18 mouse cellular contexts compared by ENCODE assay signal in genomic region chr1:55567801-55568360, GRCm38 (mm10).
A peak's percentile ranks its signal among the peaks of the same experiment; 100 is the strongest.
DNase-seq lines count a peak whose midpoint lies in the region; ATAC-seq and TF ChIP-seq lines count a peak whose summit lies in the region.
"Had no signal": no experiment of that assay in that cellular context is flagged by ENCODE, and none has a peak within 500 bp of the region (broad histone marks: within the 10 kb centered on the region; RNA-seq: fewer than 3 reads in every experiment).

No protein-coding gene starts in this region.

- peak; percentile 23; the same call in 1 of the 2 replicates for ATAC-seq in forebrain, embryonic 14.5 days
- no peak for ATAC-seq in forebrain, embryonic 13.5 days
- ATAC-seq in kidney, postnatal 0 days (replicated peaks; ENCODE audit: low FRiP score, low read depth) = no peak
- peak; percentile 67 for ATAC-seq in lung, embryonic 16.5 days (ENCODE audit: low read depth)
- ATAC-seq: inflammation-experienced regulatory T-cells, adult 6 months had no signal

- no peaks in the 10 kb centered on the region for H3K9me3 ChIP-seq in forebrain, embryonic 14.5 days (replicated peaks; ENCODE audit: control insufficient read depth, low read length)
- no peaks in the 10 kb centered on the region for H3K9me3 ChIP-seq in forebrain, embryonic 13.5 days (replicated peaks)
- H3K9me3 ChIP-seq in kidney, postnatal 0 days (replicated peaks; ENCODE audit: low read length) = no peaks in the 10 kb centered on the region
- H3K9me3 ChIP-seq in lung, embryonic 16.5 days (ENCODE audit: control insufficient read depth, low read length) = no peaks in the 10 kb centered on the region
- H3K9me3 ChIP-seq: liver, embryonic 13.5 days; megakaryocyte, embryonic 14.5 days had no signal

- no peak overlapping the region for H3K9ac ChIP-seq in forebrain, embryonic 14.5 days (ENCODE audit: low read length)
- no peak overlapping the region for H3K9ac ChIP-seq in forebrain, embryonic 13.5 days
- H3K9ac ChIP-seq in kidney, postnatal 0 days (ENCODE audit: low read depth, low read length) = no peak overlapping the region
- H3K9ac ChIP-seq in lung, embryonic 16.5 days (ENCODE audit: low read length) = no peak overlapping the region
- H3K9ac ChIP-seq: liver, embryonic 13.5 days had no signal

- H3K27ac ChIP-seq in forebrain, embryonic 14.5 days (ENCODE audit: low read depth, low read length) = no peak overlapping the region
- no peak overlapping the region for H3K27ac ChIP-seq in forebrain, embryonic 13.5 days
- no peak overlapping the region for H3K27ac ChIP-seq in kidney, postnatal 0 days
- no peak overlapping the region for H3K27ac ChIP-seq in kidney, adult 2 months (ENCODE audit: insufficient read depth, low read depth, low read length)
- H3K27ac ChIP-seq in lung, embryonic 16.5 days (ENCODE audit: low read length) = no peak overlapping the region
- H3K27ac ChIP-seq: gastrocnemius, adult 2 months; left cerebral cortex, adult 2 months; liver, embryonic 13.5 days had no signal

- no peak for TF ChIP-seq POLR2A in kidney, adult 2 months (IDR thresholded peaks at IDR 0.05; ENCODE audit: low read depth, low read length)
- no peak for TF ChIP-seq POLR2A in brain, embryonic 14.5 days (IDR thresholded peaks at IDR 0.05; ENCODE audit: borderline replicate concordance, extremely low read depth, insufficient read depth, insufficient read length, poor library complexity, severe bottlenecking)

- no peaks in the 10 kb centered on the region for H3K27me3 ChIP-seq in forebrain, embryonic 14.5 days (replicated peaks; ENCODE audit: control insufficient read depth, insufficient read depth, low read length)
- no peaks in the 10 kb centered on the region for H3K27me3 ChIP-seq in forebrain, embryonic 13.5 days
- no peaks in the 10 kb centered on the region for H3K27me3 ChIP-seq in kidney, postnatal 0 days (ENCODE audit: insufficient read depth, low read length)
- H3K27me3 ChIP-seq in kidney, adult 2 months (replicated peaks; ENCODE audit: control insufficient read depth, insufficient read depth, low read length) = no peaks in the 10 kb centered on the region
- H3K27me3 ChIP-seq in lung, embryonic 16.5 days (ENCODE audit: control insufficient read depth, insufficient read depth, low read depth, low read length) = peaks cover 3% of the 10 kb centered on the region
- H3K27me3 ChIP-seq: liver, embryonic 13.5 days; megakaryocyte, embryonic 14.5 days had no signal

- peak; percentile 31 for DNase-seq in forebrain, embryonic 14.5 days (ENCODE audit: low spot score)
- peak; percentile 67 for DNase-seq in kidney, postnatal 0 days (ENCODE audit: low spot score)
- DNase-seq in kidney, adult 2 months = no peak
- DNase-seq in lung, postnatal 36 days = no peak
- peak; percentile 34 for DNase-seq in brain, embryonic 14.5 days (ENCODE audit: low read depth)
- no peak for DNase-seq in urinary bladder, postnatal 10 days (ENCODE audit: low spot score)
- DNase-seq: adrenal gland, postnatal 14 days; cerebellum, adult 9-10 months; gastrocnemius, adult 2 months; kidney, adult 18-20 months; liver, embryonic 13.5 days; lung, postnatal 10 days; thymus, postnatal 14 days had no signal

- no peaks in the 10 kb centered on the region for H3K4me1 ChIP-seq in forebrain, embryonic 14.5 days (ENCODE audit: control insufficient read depth, insufficient read depth, low read length)
- peaks cover 2% of the 10 kb centered on the region; the same call in 1 of the 2 replicates for H3K4me1 ChIP-seq in forebrain, embryonic 13.5 days
- no peaks in the 10 kb centered on the region for H3K4me1 ChIP-seq in kidney, postnatal 0 days (replicated peaks; ENCODE audit: insufficient read depth, low read length)
- no peaks in the 10 kb centered on the region for H3K4me1 ChIP-seq in kidney, adult 2 months (ENCODE audit: control insufficient read depth, insufficient read depth, low read length)
- H3K4me1 ChIP-seq in lung, embryonic 16.5 days (replicated peaks; ENCODE audit: control insufficient read depth, insufficient read depth, low read length) = no peaks in the 10 kb centered on the region
- H3K4me1 ChIP-seq: liver, embryonic 13.5 days; megakaryocyte, embryonic 14.5 days had no signal

- WGBS in forebrain, embryonic 14.5 days = 75% methylated on average over 5 of the region's 5 CpGs
- 69% methylated on average over 5 of the region's 5 CpGs for WGBS in forebrain, embryonic 13.5 days
- WGBS in kidney, postnatal 0 days = 63% methylated on average over 5 of the region's 5 CpGs
- WGBS in kidney, adult 2 months = 70% methylated on average over 5 of the region's 5 CpGs
- WGBS in lung, embryonic 16.5 days = 52% methylated on average over 5 of the region's 5 CpGs

- H3K4me2 ChIP-seq in forebrain, embryonic 14.5 days (ENCODE audit: low read length) = no peak overlapping the region
- no peak overlapping the region for H3K4me2 ChIP-seq in forebrain, embryonic 13.5 days
- H3K4me2 ChIP-seq in kidney, postnatal 0 days (ENCODE audit: low read length) = no peak overlapping the region
- H3K4me2 ChIP-seq in lung, embryonic 16.5 days (ENCODE audit: low read depth, low read length) = no peak overlapping the region
- H3K4me2 ChIP-seq: liver, embryonic 13.5 days had no signal

- no peak for TF ChIP-seq CTCF in kidney, postnatal 0 days (IDR thresholded peaks at IDR 0.05; ENCODE audit: low read depth)
- no peak for TF ChIP-seq CTCF in kidney, adult 2 months (conservative IDR thresholded peaks at IDR 0.05; ENCODE audit: insufficient read depth, insufficient read length, low read depth, low read length)
- no peak for TF ChIP-seq CTCF in brain, embryonic 14.5 days (IDR thresholded peaks at IDR 0.05; ENCODE audit: borderline replicate concordance, extremely low read depth, insufficient read depth, insufficient read length)

- H3K36me3 ChIP-seq in forebrain, embryonic 14.5 days (ENCODE audit: control insufficient read depth, insufficient read depth, low read length) = no peaks in the 10 kb centered on the region
- no peaks in the 10 kb centered on the region for H3K36me3 ChIP-seq in forebrain, embryonic 13.5 days (ENCODE audit: poor library complexity, severe bottlenecking)
- H3K36me3 ChIP-seq in kidney, postnatal 0 days (ENCODE audit: insufficient read depth, low read length) = no peaks in the 10 kb centered on the region
- no peaks in the 10 kb centered on the region for H3K36me3 ChIP-seq in kidney, adult 2 months (ENCODE audit: control insufficient read depth, insufficient read depth, low read length)
- no peaks in the 10 kb centered on the region for H3K36me3 ChIP-seq in lung, embryonic 16.5 days (ENCODE audit: control insufficient read depth, insufficient read depth, low read length)
- H3K36me3 ChIP-seq: liver, embryonic 13.5 days had no signal

- H3K4me3 ChIP-seq in forebrain, embryonic 14.5 days (ENCODE audit: low read depth, low read length) = no peak overlapping the region
- H3K4me3 ChIP-seq in forebrain, embryonic 13.5 days = no peak overlapping the region
- no peak overlapping the region for H3K4me3 ChIP-seq in kidney, postnatal 0 days (replicated peaks; ENCODE audit: low read depth, low read length)
- H3K4me3 ChIP-seq in kidney, adult 2 months (ENCODE audit: insufficient read depth, low read depth, low read length) = no peak overlapping the region
- H3K4me3 ChIP-seq in lung, embryonic 16.5 days (ENCODE audit: low read length) = no peak overlapping the region
- H3K4me3 ChIP-seq: gastrocnemius, adult 2 months; left cerebral cortex, adult 2 months; liver, embryonic 13.5 days; megakaryocyte, embryonic 14.5 days had no signal

Comparison
In these comparisons a context has a peak if more than half of its experiments do, and no peak if none do; other contexts are left out.
1. ATAC-seq: peak in forebrain, embryonic 14.5 days (single experiment) and lung, embryonic 16.5 days (single experiment); none in forebrain, embryonic 13.5 days (single experiment) and kidney, postnatal 0 days (single experiment).
2. DNase-seq: peak in forebrain, embryonic 14.5 days (single experiment), kidney, postnatal 0 days (single experiment) and brain, embryonic 14.5 days (single experiment); none in kidney, adult 2 months (single experiment), lung, postnatal 36 days (single experiment) and urinary bladder, postnatal 10 days (single experiment).